Mouse (Mus musculus): ENCODE results near the gene Zfpm1.

- TF ChIP-seq POLR2A (IDR thresholded peaks at IDR 0.05; ENCODE audit: insufficient read depth, low read depth, low read length) (no peak), CTCF (IDR thresholded peaks at IDR 0.05; ENCODE audit: insufficient read depth, low read depth, low read length) (peak; percentile 52)
These were observed 87.7 kb downstream of the Zfpm1 start for GRCm38 (mm10) chr8:122369665-122370064.

All from olfactory bulb, adult 2 months (tissue).